Mouse (Mus musculus): ENCODE data around the gene Hdac4. TPM values are rescaled to one million over a fixed set of nuclear protein-coding genes. Genes with fewer than 3 reads are reported as not detected.

Gene Hdac4
- polyA plus RNA-seq, 1 experiment from 2014 or later: 16.3 TPM

DNA sequence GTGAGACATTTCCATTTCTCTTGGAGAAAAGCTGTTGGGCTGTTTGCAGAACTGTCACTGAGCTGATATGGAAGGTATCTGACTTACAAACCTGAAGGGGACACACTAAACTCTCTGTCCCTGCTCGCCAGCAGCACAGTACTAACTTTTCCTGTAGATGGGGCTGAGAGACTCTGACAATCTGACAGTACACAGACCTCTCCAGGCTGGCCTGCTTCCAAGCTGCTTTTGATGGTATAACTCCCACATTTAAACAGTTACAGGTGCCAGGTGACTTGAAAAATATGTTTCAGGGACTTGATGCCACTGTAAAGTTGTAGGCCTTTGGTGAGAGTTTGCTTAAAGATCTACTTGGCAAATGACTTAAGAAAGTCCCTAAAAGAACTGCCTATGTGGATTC, 214.1 kb downstream of the Hdac4 start:
- H3K9me3 ChIP-seq (ENCODE audit: low read length): no peaks in the 10 kb centered on the region
- 71% methylated on average over 1 of the region's 1 CpGs for WGBS
- no peaks in the 10 kb centered on the region for H3K27me3 ChIP-seq (replicated peaks; ENCODE audit: insufficient read depth, low read length)
- no peak overlapping the region for H3K4me3 ChIP-seq (ENCODE audit: low read depth, low read length)
- no peak overlapping the region for H3K27ac ChIP-seq (ENCODE audit: low read length)
- H3K9ac ChIP-seq (replicated peaks; ENCODE audit: low read depth): no peak overlapping the region
- no peaks in the 10 kb centered on the region for H3K36me3 ChIP-seq (ENCODE audit: insufficient read depth, low read length)
- H3K4me1 ChIP-seq (ENCODE audit: insufficient read depth, low read depth, low read length): no peaks in the 10 kb centered on the region
- TF ChIP-seq CTCF (IDR thresholded peaks at IDR 0.05) (peak; percentile 23), EP300 (IDR thresholded peaks at IDR 0.05) (no peak)
- ATAC-seq: no peak
- H3K4me2 ChIP-seq (replicated peaks; ENCODE audit: low read depth, low read length): no peak overlapping the region
- DNase-seq (ENCODE audit: low spot score): no peak

DNA sequence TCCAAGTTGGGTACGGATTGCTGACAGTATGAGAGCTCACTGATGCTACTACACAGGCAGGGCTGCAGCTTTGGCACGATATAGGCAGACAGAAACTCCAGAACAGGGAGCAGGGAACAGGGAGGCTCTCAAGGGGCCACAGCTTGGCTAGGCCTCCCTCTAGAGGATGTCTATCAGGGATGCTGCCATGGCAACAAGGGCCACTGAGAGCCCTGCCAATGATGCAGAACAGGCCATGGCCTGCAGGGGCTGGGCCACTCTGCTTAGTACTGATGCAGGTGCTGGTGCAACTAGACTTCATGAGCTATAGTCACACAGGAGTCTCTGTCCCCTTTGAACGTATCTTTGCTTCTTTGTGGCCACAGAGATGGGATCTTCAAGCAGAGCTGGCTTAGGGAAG, 217.1 kb downstream of the Hdac4 start:
- ATAC-seq (no peak; the same call in 1 of the 2 replicates), DNase-seq (ENCODE audit: low spot score) (no peak)
- Histone ChIP-seq H3K9me3 (ENCODE audit: low read length) (no peaks in the 10 kb centered on the region), H3K27me3 (replicated peaks; ENCODE audit: insufficient read depth, low read length) (no peaks in the 10 kb centered on the region), H3K36me3 (ENCODE audit: insufficient read depth, low read length) (no peaks in the 10 kb centered on the region; the same call in 1 of the 2 replicates), H3K27ac (ENCODE audit: low read length) (no peak overlapping the region), H3K4me1 (ENCODE audit: insufficient read depth, low read depth, low read length) (no peaks in the 10 kb centered on the region), H3K9ac (replicated peaks; ENCODE audit: low read depth) (no peak overlapping the region), H3K4me3 (ENCODE audit: low read depth, low read length) (no peak overlapping the region), H3K4me2 (replicated peaks; ENCODE audit: low read depth, low read length) (no peak overlapping the region)
- 77% methylated on average over 3 of the region's 3 CpGs for WGBS
- peak; percentile 28 for TF ChIP-seq CTCF (IDR thresholded peaks at IDR 0.05)
- TF ChIP-seq EP300 (IDR thresholded peaks at IDR 0.05): no peak

- WGBS: 65% methylated on average over 5 of the region's 5 CpGs
- ATAC-seq (no peak), DNase-seq (ENCODE audit: low spot score) (peak; percentile 46)
- H3K27ac ChIP-seq (ENCODE audit: low read length): no peak overlapping the region
- no peaks in the 10 kb centered on the region for H3K9me3 ChIP-seq (ENCODE audit: low read length)
- H3K9ac ChIP-seq (replicated peaks; ENCODE audit: low read depth): no peak overlapping the region
- no peak overlapping the region for H3K4me3 ChIP-seq (ENCODE audit: low read depth, low read length)
- H3K4me2 ChIP-seq (replicated peaks; ENCODE audit: low read depth, low read length): no peak overlapping the region
- H3K4me1 ChIP-seq (ENCODE audit: insufficient read depth, low read depth, low read length): no peaks in the 10 kb centered on the region
- H3K36me3 ChIP-seq (ENCODE audit: insufficient read depth, low read length): peaks cover 12% of the 10 kb centered on the region
- no peaks in the 10 kb centered on the region for H3K27me3 ChIP-seq (replicated peaks; ENCODE audit: insufficient read depth, low read length)
- TF ChIP-seq EP300 (IDR thresholded peaks at IDR 0.05): no peak
- TF ChIP-seq CTCF (IDR thresholded peaks at IDR 0.05): peak; percentile 73
Observed at GRCm38 (mm10) chr1:91968710-91969379, 226.7 kb downstream of the Hdac4 start.

- Histone ChIP-seq H3K36me3 (ENCODE audit: insufficient read depth, low read length) (peaks cover 12% of the 10 kb centered on the region), H3K4me3 (ENCODE audit: low read depth, low read length) (no peak overlapping the region), H3K9ac (replicated peaks; ENCODE audit: low read depth) (no peak overlapping the region), H3K9me3 (ENCODE audit: low read length) (no peaks in the 10 kb centered on the region), H3K27me3 (replicated peaks; ENCODE audit: insufficient read depth, low read length) (no peaks in the 10 kb centered on the region), H3K27ac (ENCODE audit: low read length) (no peak overlapping the region), H3K4me2 (replicated peaks; ENCODE audit: low read depth, low read length) (no peak overlapping the region), H3K4me1 (ENCODE audit: insufficient read depth, low read depth, low read length) (no peaks in the 10 kb centered on the region)
- DNase-seq (ENCODE audit: low spot score) (no peak), ATAC-seq (no peak)
- TF ChIP-seq CTCF (IDR thresholded peaks at IDR 0.05): no peak
- TF ChIP-seq EP300 (IDR thresholded peaks at IDR 0.05): no peak
- 58% methylated on average over 1 of the region's 1 CpGs for WGBS
Observed at GRCm38 (mm10) chr1:91967041-91967440, 228.5 kb downstream of the Hdac4 start.

GRCm38 (mm10) chr1:91964486-91965335, 230.8 kb downstream of the Hdac4 start:
- no peak overlapping the region for H3K4me2 ChIP-seq (replicated peaks; ENCODE audit: low read depth, low read length)
- H3K4me1 ChIP-seq (ENCODE audit: insufficient read depth, low read depth, low read length): no peaks in the 10 kb centered on the region
- H3K4me3 ChIP-seq (ENCODE audit: low read depth, low read length): no peak overlapping the region
- H3K36me3 ChIP-seq (ENCODE audit: insufficient read depth, low read length): peaks cover 19% of the 10 kb centered on the region
- H3K9me3 ChIP-seq (ENCODE audit: low read length): no peaks in the 10 kb centered on the region
- DNase-seq (ENCODE audit: low spot score) (no peak), ATAC-seq (no peak)
- H3K27me3 ChIP-seq (replicated peaks; ENCODE audit: insufficient read depth, low read length): no peaks in the 10 kb centered on the region
- H3K27ac ChIP-seq (ENCODE audit: low read length): no peak overlapping the region
- 68% methylated on average over 9 of the region's 9 CpGs for WGBS
- no peak overlapping the region for H3K9ac ChIP-seq (replicated peaks; ENCODE audit: low read depth)
- TF ChIP-seq EP300 (IDR thresholded peaks at IDR 0.05) (no peak), CTCF (IDR thresholded peaks at IDR 0.05) (no peak)

- H3K27ac ChIP-seq (ENCODE audit: low read length): no peak overlapping the region
- peak; percentile 79 for ATAC-seq
Observed at GRCm38 (mm10) chr1:91962256-91962655, 233.2 kb downstream of the Hdac4 start.

More at GRCm38 (mm10) chr1:91962256-91962655, 233.2 kb downstream of the Hdac4 start:
- TF ChIP-seq EP300 (IDR thresholded peaks at IDR 0.05) (no peak), CTCF (IDR thresholded peaks at IDR 0.05) (peak; percentile 85)
- 68% methylated on average over 1 of the region's 1 CpGs for WGBS
- H3K36me3 ChIP-seq (ENCODE audit: insufficient read depth, low read length): peaks cover 9% of the 10 kb centered on the region; the same call in 1 of the 2 replicates
- H3K9me3 ChIP-seq (ENCODE audit: low read length): no peaks in the 10 kb centered on the region
- no peaks in the 10 kb centered on the region for H3K27me3 ChIP-seq (replicated peaks; ENCODE audit: insufficient read depth, low read length)
- H3K9ac ChIP-seq (replicated peaks; ENCODE audit: low read depth): no peak overlapping the region
- no peaks in the 10 kb centered on the region for H3K4me1 ChIP-seq (ENCODE audit: insufficient read depth, low read depth, low read length)
- peak; percentile 69 for DNase-seq (ENCODE audit: low spot score)
- H3K4me2 ChIP-seq (replicated peaks; ENCODE audit: low read depth, low read length): no peak overlapping the region
- H3K4me3 ChIP-seq (ENCODE audit: low read depth, low read length): no peak overlapping the region
